Mouse (Mus musculus): ENCODE results near the gene Serf2. TPM values are rescaled to one million over a fixed set of nuclear protein-coding genes. Genes with fewer than 3 reads are reported as not detected.
"Not testable (repeated sequence)": the region's sequence is repeated elsewhere in the genome, so short reads cannot be mapped to it uniquely, and the experiment has no call there.

Gene Serf2
- polyA plus RNA-seq, 1 experiment = 367 TPM

- no peaks in the 10 kb centered on the region for H3K9me3 ChIP-seq (replicated peaks; ENCODE audit: control insufficient read depth, insufficient read depth, low read length, poor library complexity, severe bottlenecking)
- peak overlapping the region; percentile 53 for H3K9ac ChIP-seq (ENCODE audit: low read depth, poor library complexity, severe bottlenecking)
- no peak overlapping the region for H3K27ac ChIP-seq (ENCODE audit: insufficient read depth, low read length)
- peaks cover 2% of the 10 kb centered on the region; the same call in 1 of the 2 replicates for H3K36me3 ChIP-seq (ENCODE audit: control insufficient read depth, insufficient read depth, low read length, poor library complexity, severe bottlenecking)
- H3K4me3 ChIP-seq (ENCODE audit: low read depth, low read length) = peak overlapping the region; percentile 82
- no peaks in the 10 kb centered on the region for H3K27me3 ChIP-seq (ENCODE audit: control insufficient read depth, insufficient read depth, low read length, poor library complexity, severe bottlenecking)
- TF ChIP-seq POLR2A (IDR thresholded peaks at IDR 0.05; ENCODE audit: insufficient read depth, low read length) (no peak), EP300 (IDR thresholded peaks at IDR 0.05; ENCODE audit: insufficient read depth, low read depth, low read length) (no peak), CTCF (IDR thresholded peaks at IDR 0.05; ENCODE audit: low read depth, low read length) (no peak)
- H3K4me1 ChIP-seq (ENCODE audit: control insufficient read depth, insufficient read depth, low read length) = no peaks in the 10 kb centered on the region
These were observed 25.2 kb downstream of the Serf2 start for GRCm38 (mm10) chr2:121474180-121474535.

GRCm38 (mm10) chr2:121475306-121475705 is 26.3 kb downstream of the Serf2 start:
- not testable (repeated sequence) for H3K36me3 ChIP-seq (ENCODE audit: control insufficient read depth, insufficient read depth, low read length, poor library complexity, severe bottlenecking); H3K9ac ChIP-seq (ENCODE audit: low read depth, poor library complexity, severe bottlenecking); H3K27me3 ChIP-seq (ENCODE audit: control insufficient read depth, insufficient read depth, low read length, poor library complexity, severe bottlenecking); H3K9me3 ChIP-seq (replicated peaks; ENCODE audit: control insufficient read depth, insufficient read depth, low read length, poor library complexity, severe bottlenecking); H3K27ac ChIP-seq (ENCODE audit: insufficient read depth, low read length); H3K4me3 ChIP-seq (ENCODE audit: low read depth, low read length); H3K4me1 ChIP-seq (ENCODE audit: control insufficient read depth, insufficient read depth, low read length)

GRCm38 (mm10) chr2:121477491-121478266 is 28.7 kb downstream of the Serf2 start:
- H3K9ac ChIP-seq (ENCODE audit: low read depth, poor library complexity, severe bottlenecking) = no peak overlapping the region
- no peaks in the 10 kb centered on the region for H3K27me3 ChIP-seq (ENCODE audit: control insufficient read depth, insufficient read depth, low read length, poor library complexity, severe bottlenecking)
- TF ChIP-seq CTCF (IDR thresholded peaks at IDR 0.05; ENCODE audit: low read depth, low read length) (no peak), EP300 (IDR thresholded peaks at IDR 0.05; ENCODE audit: insufficient read depth, low read depth, low read length) (no peak), POLR2A (IDR thresholded peaks at IDR 0.05; ENCODE audit: insufficient read depth, low read length) (no peak)
- no peaks in the 10 kb centered on the region for H3K36me3 ChIP-seq (ENCODE audit: control insufficient read depth, insufficient read depth, low read length, poor library complexity, severe bottlenecking)
- no peaks in the 10 kb centered on the region for H3K9me3 ChIP-seq (replicated peaks; ENCODE audit: control insufficient read depth, insufficient read depth, low read length, poor library complexity, severe bottlenecking)
- H3K4me3 ChIP-seq (ENCODE audit: low read depth, low read length) = no peak overlapping the region
- H3K27ac ChIP-seq (ENCODE audit: insufficient read depth, low read length) = no peak overlapping the region
- H3K4me1 ChIP-seq (ENCODE audit: control insufficient read depth, insufficient read depth, low read length) = no peaks in the 10 kb centered on the region

- no peaks in the 10 kb centered on the region for H3K27me3 ChIP-seq (ENCODE audit: control insufficient read depth, insufficient read depth, low read length, poor library complexity, severe bottlenecking)
- no peaks in the 10 kb centered on the region for H3K36me3 ChIP-seq (ENCODE audit: control insufficient read depth, insufficient read depth, low read length, poor library complexity, severe bottlenecking)
- H3K27ac ChIP-seq (ENCODE audit: insufficient read depth, low read length) = no peak overlapping the region
- no peak for TF ChIP-seq EP300 (IDR thresholded peaks at IDR 0.05; ENCODE audit: insufficient read depth, low read depth, low read length)
- TF ChIP-seq CTCF (IDR thresholded peaks at IDR 0.05; ENCODE audit: low read depth, low read length) = peak; percentile 85
- no peak overlapping the region for H3K9ac ChIP-seq (ENCODE audit: low read depth, poor library complexity, severe bottlenecking)
- no peak overlapping the region for H3K4me3 ChIP-seq (ENCODE audit: low read depth, low read length)
- H3K4me1 ChIP-seq (ENCODE audit: control insufficient read depth, insufficient read depth, low read length) = peaks cover 2% of the 10 kb centered on the region
- H3K9me3 ChIP-seq (replicated peaks; ENCODE audit: control insufficient read depth, insufficient read depth, low read length, poor library complexity, severe bottlenecking) = no peaks in the 10 kb centered on the region
These were observed 31.5 kb downstream of the Serf2 start for GRCm38 (mm10) chr2:121480498-121480897.

- not testable (repeated sequence) for H3K4me1 ChIP-seq (ENCODE audit: control insufficient read depth, insufficient read depth, low read length); H3K36me3 ChIP-seq (ENCODE audit: control insufficient read depth, insufficient read depth, low read length, poor library complexity, severe bottlenecking); H3K27me3 ChIP-seq (ENCODE audit: control insufficient read depth, insufficient read depth, low read length, poor library complexity, severe bottlenecking); H3K27ac ChIP-seq (ENCODE audit: insufficient read depth, low read length); H3K9ac ChIP-seq (ENCODE audit: low read depth, poor library complexity, severe bottlenecking); H3K4me3 ChIP-seq (ENCODE audit: low read depth, low read length); H3K9me3 ChIP-seq (replicated peaks; ENCODE audit: control insufficient read depth, insufficient read depth, low read length, poor library complexity, severe bottlenecking)
These were observed 31.9 kb downstream of the Serf2 start for GRCm38 (mm10) chr2:121480916-121481315.

- Histone ChIP-seq H3K36me3 (ENCODE audit: control insufficient read depth, insufficient read depth, low read length, poor library complexity, severe bottlenecking) (no peaks in the 10 kb centered on the region), H3K27ac (ENCODE audit: insufficient read depth, low read length) (no peak overlapping the region), H3K9me3 (replicated peaks; ENCODE audit: control insufficient read depth, insufficient read depth, low read length, poor library complexity, severe bottlenecking) (no peaks in the 10 kb centered on the region), H3K9ac (ENCODE audit: low read depth, poor library complexity, severe bottlenecking) (no peak overlapping the region), H3K27me3 (ENCODE audit: control insufficient read depth, insufficient read depth, low read length, poor library complexity, severe bottlenecking) (no peaks in the 10 kb centered on the region), H3K4me1 (ENCODE audit: control insufficient read depth, insufficient read depth, low read length) (peaks cover 2% of the 10 kb centered on the region), H3K4me3 (ENCODE audit: low read depth, low read length) (no peak overlapping the region)
- TF ChIP-seq CTCF (IDR thresholded peaks at IDR 0.05; ENCODE audit: low read depth, low read length) (no peak), EP300 (IDR thresholded peaks at IDR 0.05; ENCODE audit: insufficient read depth, low read depth, low read length) (no peak), POLR2A (IDR thresholded peaks at IDR 0.05; ENCODE audit: insufficient read depth, low read length) (no peak)
These were observed 34.6 kb downstream of the Serf2 start for GRCm38 (mm10) chr2:121483576-121483975.

- not testable (repeated sequence) for H3K27ac ChIP-seq (ENCODE audit: insufficient read depth, low read length); H3K27me3 ChIP-seq (ENCODE audit: control insufficient read depth, insufficient read depth, low read length, poor library complexity, severe bottlenecking); H3K4me3 ChIP-seq (ENCODE audit: low read depth, low read length); H3K9me3 ChIP-seq (replicated peaks; ENCODE audit: control insufficient read depth, insufficient read depth, low read length, poor library complexity, severe bottlenecking); H3K9ac ChIP-seq (ENCODE audit: low read depth, poor library complexity, severe bottlenecking); H3K4me1 ChIP-seq (ENCODE audit: control insufficient read depth, insufficient read depth, low read length); H3K36me3 ChIP-seq (ENCODE audit: control insufficient read depth, insufficient read depth, low read length, poor library complexity, severe bottlenecking)
These were observed 35.4 kb downstream of the Serf2 start for GRCm38 (mm10) chr2:121484403-121484802.

- H3K9me3 ChIP-seq (replicated peaks; ENCODE audit: control insufficient read depth, insufficient read depth, low read length, poor library complexity, severe bottlenecking); H3K27me3 ChIP-seq (ENCODE audit: control insufficient read depth, insufficient read depth, low read length, poor library complexity, severe bottlenecking); H3K4me1 ChIP-seq (ENCODE audit: control insufficient read depth, insufficient read depth, low read length); H3K4me3 ChIP-seq (ENCODE audit: low read depth, low read length); H3K36me3 ChIP-seq (ENCODE audit: control insufficient read depth, insufficient read depth, low read length, poor library complexity, severe bottlenecking); H3K9ac ChIP-seq (ENCODE audit: low read depth, poor library complexity, severe bottlenecking); H3K27ac ChIP-seq (ENCODE audit: insufficient read depth, low read length): not testable (repeated sequence)
These were observed 52.6 kb downstream of the Serf2 start for GRCm38 (mm10) chr2:121501550-121501949.
